Mouse (Mus musculus) lung, embryonic 16.5 days (tissue): ENCODE measurements at regions not wholly inside any gene's neighbourhood (a gene's known extent, or its start where the extent isn't known, plus 50 kb on each side); places are given as distances from the start of the nearest gene placed in this dataset.
A peak's percentile ranks its signal among the peaks of the same experiment; 100 is the strongest.

Experiments used
- ATAC-seq: fragments of 200-750 bp; cut with Nextera tagmentation; 2 replicates; pipeline ENCODE4 v1.8.0; 2017; ENCODE audit warnings: low read depth, mild to moderate bottlenecking, moderate library complexity
- H3K27ac ChIP-seq: fragments of 300-500 bp; sonication (generic); 2 replicates; pipeline ENCODE4 v1.5.1; 2014; ENCODE audit warnings: mild to moderate bottlenecking, control low read depth, low read length
- H3K27me3 ChIP-seq: fragments of 300-500 bp; sonication (generic); 2 replicates; pipeline ENCODE4 v1.6.1; 2014; ENCODE audit warnings: low read depth, low read length, mixed read lengths; ENCODE audit not compliant: control insufficient read depth, insufficient read depth
- H3K36me3 ChIP-seq: fragments of 300-500 bp; sonication (generic); 2 replicates; pipeline ENCODE4 v1.6.1; 2014; ENCODE audit warnings: low read length; ENCODE audit not compliant: control insufficient read depth, insufficient read depth
- H3K4me1 ChIP-seq: fragments of 300-500 bp; sonication (generic); replicated peaks from 2 replicates; pipeline ENCODE4 v1.6.1; 2014; ENCODE audit warnings: low read length, mixed read lengths; ENCODE audit not compliant: control insufficient read depth, insufficient read depth
- H3K4me2 ChIP-seq: fragments of 300-500 bp; sonication (generic); 2 replicates; pipeline ENCODE4 v1.6.1; 2014; ENCODE audit warnings: low read depth, low read length, control low read depth
- H3K4me3 ChIP-seq: fragments of 300-500 bp; sonication (generic); 2 replicates; pipeline ENCODE4 v1.5.1; 2014; ENCODE audit warnings: mild to moderate bottlenecking, low read length, control low read depth
- H3K9ac ChIP-seq: fragments of 300-500 bp; sonication (generic); 2 replicates; pipeline ENCODE4 v1.6.1; 2014; ENCODE audit warnings: low read length, control low read depth
- H3K9me3 ChIP-seq: fragments of 300-500 bp; sonication (generic); 2 replicates; pipeline ENCODE4 v1.6.1; 2016; ENCODE audit warnings: low read length; ENCODE audit not compliant: control insufficient read depth
- WGBS: fragments of 180-500 bp; shearing (Covaris S2); extraction: QIAGEN DNeasy Blood & Tissue Kit; methylation state at CpG from one replicate; pipeline ENCODE4 v1.1.7; 2014; 5-methylcytosine and 5-hydroxymethylcytosine counted together

- no peaks in the 10 kb centered on the region for H3K9me3 ChIP-seq
- no peak overlapping the region for H3K9ac ChIP-seq
- no peak overlapping the region for H3K4me3 ChIP-seq
- ATAC-seq = no peak
- no peak overlapping the region for H3K27ac ChIP-seq
- H3K36me3 ChIP-seq = no peaks in the 10 kb centered on the region
- no peak overlapping the region for H3K4me2 ChIP-seq
- H3K4me1 ChIP-seq = no peaks in the 10 kb centered on the region
- WGBS = 62% methylated on average over 10 of the region's 10 CpGs
- no peaks in the 10 kb centered on the region for H3K27me3 ChIP-seq
These were observed 408.9 kb downstream of the Ttll7 start for GRCm38 (mm10) chr3:147260958-147261595.

DNA sequence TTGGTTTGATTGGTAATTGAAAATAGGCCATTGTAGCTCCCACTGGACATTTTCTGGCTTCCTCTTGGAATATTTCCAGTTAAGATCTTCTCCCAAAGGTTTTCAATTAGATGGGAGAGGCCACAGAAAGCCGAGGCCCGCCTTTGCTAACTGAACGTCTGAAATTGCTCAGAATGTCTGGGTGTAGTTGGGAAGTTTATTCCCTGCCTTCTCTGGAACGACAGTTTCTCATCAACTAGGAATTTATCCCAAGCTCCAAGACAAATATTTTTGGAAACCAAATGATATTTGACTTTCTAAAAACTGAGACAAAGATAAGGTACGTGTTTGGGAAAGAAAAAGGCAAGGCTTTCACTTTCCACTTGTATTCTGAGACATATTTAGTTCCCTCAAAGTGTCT, 414.4 kb downstream of the Ttll7 start:
- WGBS = 31% methylated on average over 5 of the region's 5 CpGs
- Histone ChIP-seq H3K4me1 (0 out of 2 replicates have a peak, but pooled peaks cover 2% of the 10 kb centered on the region), H3K36me3 (no peaks in the 10 kb centered on the region), H3K4me2 (no peak overlapping the region), H3K27me3 (no peaks in the 10 kb centered on the region), H3K27ac (peak overlapping the region; percentile 40; the same call in 1 of the 2 replicates), H3K4me3 (no peak overlapping the region), H3K9me3 (no peaks in the 10 kb centered on the region), H3K9ac (no peak overlapping the region)
- ATAC-seq = no peak

DNA sequence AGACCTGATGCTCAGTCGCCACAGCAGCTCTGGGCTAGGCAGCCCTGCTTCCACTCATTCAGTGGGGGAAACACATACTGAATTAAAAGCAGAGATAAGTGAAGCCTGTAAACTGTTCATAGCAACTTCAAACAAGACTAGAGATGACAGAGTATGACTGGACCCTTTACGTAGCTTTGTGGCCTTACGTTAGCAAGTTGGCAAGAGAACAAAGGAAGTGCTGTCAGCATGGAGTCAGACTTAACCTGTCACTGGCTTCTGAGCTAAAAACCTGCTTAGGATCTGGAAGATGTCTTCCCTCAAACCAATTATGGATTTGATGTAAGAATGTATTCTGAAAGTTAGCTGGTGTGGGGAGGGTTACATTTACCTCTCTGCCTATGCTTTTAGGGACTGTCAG, 421.3 kb downstream of the Ttll7 start:
- H3K4me1 ChIP-seq = no peaks in the 10 kb centered on the region
- H3K4me2 ChIP-seq = no peak overlapping the region
- no peaks in the 10 kb centered on the region for H3K36me3 ChIP-seq
- no peak overlapping the region for H3K4me3 ChIP-seq
- H3K9me3 ChIP-seq = no peaks in the 10 kb centered on the region
- no peak overlapping the region for H3K9ac ChIP-seq
- WGBS = 39% methylated on average over 3 of the region's 3 CpGs
- ATAC-seq = no peak
- H3K27ac ChIP-seq = no peak overlapping the region
- no peaks in the 10 kb centered on the region for H3K27me3 ChIP-seq

DNA sequence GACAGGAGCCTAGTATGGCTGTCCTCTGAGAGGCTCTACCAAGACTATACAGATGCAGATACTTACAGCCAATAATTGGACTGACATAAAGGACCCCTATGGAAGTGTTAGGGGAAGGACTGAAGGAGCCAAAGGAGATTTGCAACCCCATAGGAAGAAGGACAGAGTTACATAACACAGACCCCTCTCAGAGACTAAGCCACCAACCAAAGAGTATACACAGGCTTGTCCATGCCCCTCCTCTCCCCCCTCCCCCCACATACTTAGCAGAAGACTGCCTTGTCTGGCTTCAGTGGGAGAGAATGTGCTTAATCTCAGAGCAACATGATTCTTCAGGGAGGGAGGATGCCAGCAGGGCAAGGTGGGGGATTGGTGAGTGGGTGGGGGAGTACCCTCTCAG, 426.4 kb downstream of the Ttll7 start:
- H3K36me3 ChIP-seq = no peaks in the 10 kb centered on the region
- no peaks in the 10 kb centered on the region for H3K9me3 ChIP-seq
- no peak overlapping the region for H3K9ac ChIP-seq
- no peaks in the 10 kb centered on the region for H3K27me3 ChIP-seq
- H3K4me3 ChIP-seq = no peak overlapping the region
- no peak for ATAC-seq
- H3K27ac ChIP-seq = no peak overlapping the region
- no peaks in the 10 kb centered on the region for H3K4me1 ChIP-seq
- no peak overlapping the region for H3K4me2 ChIP-seq

DNA sequence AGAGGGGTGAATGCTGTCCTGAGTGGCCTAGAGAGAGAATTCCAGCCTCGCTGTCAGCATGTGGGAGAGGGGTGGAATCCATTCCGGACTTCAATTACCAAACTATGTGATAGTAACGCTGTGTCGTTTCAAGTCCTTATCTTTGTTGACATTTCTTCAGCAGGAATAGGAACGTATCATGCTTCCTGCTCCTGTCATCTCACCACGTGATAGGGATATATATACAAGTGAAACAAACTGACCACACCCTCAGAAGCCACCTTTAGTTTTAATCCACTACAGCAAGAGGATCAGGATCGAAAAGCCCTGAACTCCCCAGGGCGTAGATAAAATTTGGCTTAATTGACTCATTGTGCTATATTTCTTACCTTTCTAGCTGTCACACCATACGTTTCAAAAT, 431.6 kb downstream of the Ttll7 start:
- Histone ChIP-seq H3K36me3 (no peaks in the 10 kb centered on the region), H3K4me3 (no peak overlapping the region), H3K27ac (no peak overlapping the region), H3K4me2 (no peak overlapping the region), H3K27me3 (no peaks in the 10 kb centered on the region), H3K9ac (no peak overlapping the region), H3K9me3 (no peaks in the 10 kb centered on the region), H3K4me1 (no peaks in the 10 kb centered on the region)
- 35% methylated on average over 9 of the region's 9 CpGs for whole genome bisulfite sequencing
- no peak for ATAC-seq

DNA sequence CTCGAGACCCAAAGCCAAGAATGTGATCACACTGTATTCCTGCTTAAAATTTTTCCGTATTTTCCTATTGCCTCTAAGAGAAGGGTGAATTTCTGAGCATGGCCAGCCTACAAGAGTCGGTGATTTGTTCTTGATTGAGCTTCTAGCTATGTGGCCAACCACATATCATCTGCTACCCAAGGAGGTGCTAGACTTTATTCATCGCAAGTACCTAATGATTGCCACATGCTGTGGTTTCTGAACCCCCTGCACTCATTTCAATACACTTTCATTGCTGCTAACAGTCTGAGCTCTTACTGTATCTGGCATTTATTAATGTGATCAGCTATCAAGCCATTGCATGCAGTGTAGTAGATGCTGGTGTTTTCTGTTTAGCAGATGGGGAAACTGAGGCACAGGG, 432.2 kb downstream of the Ttll7 start:
- H3K4me2 ChIP-seq = no peak overlapping the region
- H3K36me3 ChIP-seq = no peaks in the 10 kb centered on the region
- H3K9me3 ChIP-seq = no peaks in the 10 kb centered on the region
- H3K4me3 ChIP-seq = no peak overlapping the region
- no peaks in the 10 kb centered on the region for H3K4me1 ChIP-seq
- no peaks in the 10 kb centered on the region for H3K27me3 ChIP-seq
- no peak overlapping the region for H3K9ac ChIP-seq
- no peak overlapping the region for H3K27ac ChIP-seq
- WGBS = 89% methylated on average over 4 of the region's 4 CpGs
- ATAC-seq = no peak

DNA sequence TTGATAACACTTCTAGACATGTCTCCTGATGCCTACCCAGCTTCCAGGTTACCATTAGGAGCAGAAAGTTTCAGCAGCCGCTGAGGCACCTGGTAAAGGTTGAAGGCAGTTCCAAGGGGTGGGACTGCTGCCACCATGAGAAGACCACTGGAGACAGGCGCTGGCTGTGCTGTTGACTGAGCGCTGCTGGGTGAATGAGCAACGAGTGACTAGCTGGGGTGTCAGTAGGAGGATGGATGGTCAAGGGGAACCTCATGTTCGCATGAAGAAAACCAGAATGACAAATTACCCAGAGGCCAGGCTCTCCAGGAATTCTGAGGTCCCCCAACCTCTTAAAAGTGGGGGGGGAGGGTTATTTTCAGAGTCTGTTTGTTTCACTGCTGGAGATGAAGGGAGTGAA, 433.3 kb downstream of the Ttll7 start:
- H3K27me3 ChIP-seq = no peaks in the 10 kb centered on the region
- H3K4me2 ChIP-seq = no peak overlapping the region
- no peak overlapping the region for H3K4me3 ChIP-seq
- WGBS = 35% methylated on average over 5 of the region's 5 CpGs
- no peaks in the 10 kb centered on the region for H3K4me1 ChIP-seq
- no peak for ATAC-seq
- no peaks in the 10 kb centered on the region for H3K36me3 ChIP-seq
- no peaks in the 10 kb centered on the region for H3K9me3 ChIP-seq
- no peak overlapping the region for H3K27ac ChIP-seq
- no peak overlapping the region for H3K9ac ChIP-seq

GRCm38 (mm10) chr3:147287503-147287902, 435.3 kb downstream of the Ttll7 start:
- H3K27me3 ChIP-seq = no peaks in the 10 kb centered on the region
- H3K36me3 ChIP-seq = no peaks in the 10 kb centered on the region
- H3K9ac ChIP-seq = no peak overlapping the region
- no peak overlapping the region for H3K4me3 ChIP-seq
- no peaks in the 10 kb centered on the region for H3K9me3 ChIP-seq
- no peak overlapping the region for H3K27ac ChIP-seq
- no peaks in the 10 kb centered on the region for H3K4me1 ChIP-seq
- no peak overlapping the region for H3K4me2 ChIP-seq
- 35% methylated on average over 8 of the region's 8 CpGs for WGBS
- ATAC-seq = 0 out of 2 replicates have a peak, but pooled peaks have one; percentile 20

DNA sequence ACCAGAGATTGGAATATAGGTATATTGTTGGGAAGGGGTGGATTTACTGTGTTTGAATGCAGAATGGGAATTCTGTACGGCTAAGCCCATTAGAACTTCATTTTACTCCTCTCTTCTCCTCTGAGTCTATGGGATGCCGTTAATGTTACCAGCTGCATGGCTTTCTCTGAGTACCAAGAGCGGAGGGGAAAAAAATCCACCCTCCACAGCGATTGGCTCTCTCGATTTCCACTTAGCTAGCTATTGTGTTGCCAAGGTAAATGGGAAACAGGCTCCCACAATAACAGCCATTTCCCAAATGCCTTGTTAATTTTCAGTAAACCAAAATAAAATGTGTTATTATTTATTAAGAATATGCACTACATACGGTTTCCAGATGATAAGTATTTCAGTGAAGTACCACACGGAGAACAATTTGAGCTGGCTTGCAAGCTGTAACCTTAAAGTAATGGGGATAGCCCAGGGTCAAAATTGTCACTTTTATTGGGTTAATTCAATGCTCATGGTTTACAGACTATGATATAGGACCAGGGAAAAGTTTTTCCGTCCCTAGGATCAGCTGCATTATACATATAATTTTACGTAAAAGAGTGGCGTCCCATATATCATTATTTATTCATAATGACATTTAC, 439.6 kb downstream of the Ttll7 start:
- Histone ChIP-seq H3K4me3 (no peak overlapping the region), H3K4me2 (no peak overlapping the region), H3K9me3 (no peaks in the 10 kb centered on the region), H3K4me1 (no peaks in the 10 kb centered on the region), H3K27me3 (no peaks in the 10 kb centered on the region), H3K9ac (no peak overlapping the region), H3K27ac (no peak overlapping the region), H3K36me3 (no peaks in the 10 kb centered on the region)
- WGBS = 86% methylated on average over 10 of the region's 10 CpGs
- no peak for ATAC-seq
